Mouse (Mus musculus) lung, postnatal 25 days (tissue): ENCODE results near the gene Mctp2.
A peak's percentile ranks its signal among the peaks of the same experiment; 100 is the strongest.

ENCODE experiments used
- DNase-seq: peaks from one replicate; pipeline ENCODE4 v3.0.0; 2022; ENCODE audit warnings: low spot score

The Mctp2 gene

DNA sequence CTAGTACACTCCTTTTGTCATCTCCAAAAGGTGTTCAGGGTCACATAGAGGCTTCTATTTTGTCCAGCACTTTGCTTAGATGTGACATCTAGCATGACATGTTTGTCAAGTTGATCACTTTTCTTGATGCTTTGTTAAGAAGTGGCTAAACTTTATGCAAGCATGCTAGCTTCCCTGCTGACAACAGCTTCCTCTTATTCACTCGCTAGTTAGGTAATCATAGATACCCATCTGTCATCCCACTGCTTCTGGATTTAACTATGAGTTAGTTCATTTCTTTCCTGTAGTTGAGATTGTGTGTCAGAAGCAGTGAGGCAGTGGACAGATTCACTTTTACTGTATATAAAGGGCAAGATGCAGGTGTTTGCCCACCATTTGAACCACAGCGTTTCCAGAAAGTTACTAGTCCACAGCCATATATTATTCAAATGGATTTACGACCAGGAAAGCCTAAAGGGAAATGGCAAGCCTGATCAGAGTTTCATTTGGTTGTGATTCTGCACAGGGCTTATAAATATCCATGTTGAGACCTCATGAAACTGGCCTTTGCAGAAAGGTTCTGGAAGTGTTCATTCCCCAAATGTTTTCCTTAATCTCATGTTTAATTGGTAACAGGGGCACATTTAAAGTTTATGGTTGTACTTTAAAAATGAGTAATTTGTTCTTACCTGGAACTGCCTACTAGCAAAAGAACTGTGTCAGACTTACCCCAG lies 216.8 kb downstream of the Mctp2 start:
- DNase-seq = no peak

DNA sequence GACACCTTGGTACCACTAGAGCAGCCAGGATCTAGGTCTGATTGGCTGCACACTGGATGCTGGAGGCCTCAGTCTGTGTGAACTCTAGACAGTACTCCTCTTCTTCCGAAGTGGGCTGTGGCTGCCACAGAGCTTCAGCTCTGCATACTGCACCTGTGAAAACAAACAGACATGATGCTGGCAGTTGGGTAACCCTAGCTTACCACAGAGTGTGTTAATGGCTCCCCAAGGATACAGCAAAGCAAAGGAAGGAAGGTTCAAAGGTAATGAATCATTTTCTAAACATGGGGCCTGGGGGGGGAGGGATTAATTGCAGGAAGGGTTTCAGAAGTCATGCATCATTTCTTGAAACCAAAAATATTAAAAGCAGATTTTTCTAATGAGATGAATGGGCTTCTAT lies 225.7 kb downstream of the Mctp2 start:
- DNase-seq = no peak

DNA sequence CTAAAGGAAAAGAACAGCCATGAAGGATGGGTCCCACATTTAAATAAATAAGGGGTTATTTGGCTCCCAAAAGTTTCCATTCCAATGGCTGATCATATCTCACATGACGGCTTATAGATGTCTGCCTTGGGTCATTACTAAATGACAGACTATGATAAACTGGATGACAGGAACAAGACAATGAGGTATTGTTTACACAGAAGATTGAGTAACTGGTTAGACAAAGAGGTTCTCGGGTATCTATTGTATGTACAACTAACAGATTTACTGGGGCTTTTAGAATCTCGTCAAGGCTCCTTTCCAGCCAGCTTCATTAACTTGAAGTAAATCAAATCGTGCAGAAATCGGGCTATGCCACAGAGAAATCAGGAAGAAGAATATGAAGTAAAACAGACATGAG lies 227.5 kb downstream of the Mctp2 start:
- DNase-seq = no peak

DNA sequence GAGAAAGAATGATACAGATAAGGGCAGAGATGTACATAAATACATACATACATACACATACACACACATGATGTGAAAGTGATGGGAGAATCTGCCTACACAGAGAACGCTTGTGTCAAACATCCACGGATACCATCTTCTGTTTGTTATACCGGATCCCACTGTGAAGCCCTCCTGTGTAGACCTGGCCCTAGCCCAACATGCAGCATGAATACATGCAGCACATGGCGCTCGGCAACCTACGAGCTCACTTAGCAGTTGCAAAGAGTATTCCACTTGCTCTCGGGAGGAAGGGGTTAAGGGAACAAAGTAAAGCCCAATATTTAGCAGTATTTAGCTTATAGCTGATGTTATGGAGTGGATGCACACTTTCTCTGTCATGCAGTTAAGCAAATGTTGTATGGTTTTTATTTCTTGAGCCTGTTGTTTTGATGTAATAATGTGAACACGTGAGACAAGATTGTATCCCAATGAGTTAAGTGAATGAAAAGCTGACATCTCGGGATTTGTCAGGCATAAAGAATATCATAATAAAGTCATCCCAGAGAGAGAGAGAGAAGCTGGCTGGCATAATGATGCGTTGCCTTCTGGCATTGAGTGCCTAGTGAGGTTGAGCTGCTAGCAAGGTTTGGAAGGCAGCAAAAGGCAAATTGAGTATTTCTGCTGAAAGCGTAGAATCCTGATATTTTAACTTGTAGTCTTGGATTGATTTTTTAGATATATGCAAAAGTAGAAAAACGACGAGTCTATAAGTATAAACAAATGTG lies 234.8 kb downstream of the Mctp2 start:
- no peak for DNase-seq

DNA sequence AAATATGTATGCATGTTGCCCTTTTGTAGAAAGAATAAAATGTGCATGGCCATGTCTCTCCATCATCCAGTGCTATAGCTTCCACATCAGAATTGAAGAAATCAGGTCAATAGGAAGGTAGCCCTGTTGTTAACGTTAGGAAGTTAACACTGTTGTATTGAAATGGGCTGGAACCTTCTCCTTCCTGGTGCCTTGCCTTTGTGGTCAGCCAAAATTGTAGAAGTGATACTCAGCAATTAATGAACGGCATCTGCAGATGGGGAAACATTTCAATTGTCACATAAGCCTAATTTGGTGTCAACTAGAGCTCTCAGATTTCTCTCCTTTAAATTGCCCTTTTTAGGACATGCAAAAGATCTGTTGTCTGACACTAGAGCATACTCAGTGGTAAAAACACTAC lies 238.0 kb downstream of the Mctp2 start:
- no peak for DNase-seq

DNA sequence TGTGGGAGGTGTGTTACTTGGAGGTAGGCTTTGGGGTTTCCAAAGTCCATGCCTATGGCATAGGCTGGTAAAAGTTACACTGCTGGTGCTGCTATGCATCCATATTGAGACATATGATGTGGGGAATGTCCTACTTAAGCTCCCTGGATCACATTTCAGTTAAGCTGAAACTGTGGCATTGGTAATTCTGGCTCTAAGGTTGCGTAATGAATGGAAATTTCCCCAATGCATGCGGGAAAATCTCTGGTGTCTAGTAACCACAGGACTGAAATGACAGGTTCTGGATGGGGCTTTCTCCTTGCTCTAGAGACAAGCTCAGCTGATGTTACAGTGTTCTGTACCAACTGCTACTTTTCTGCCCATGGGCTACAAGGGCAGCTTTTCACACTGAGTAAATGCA lies 240.1 kb downstream of the Mctp2 start:
- DNase-seq = no peak

DNA sequence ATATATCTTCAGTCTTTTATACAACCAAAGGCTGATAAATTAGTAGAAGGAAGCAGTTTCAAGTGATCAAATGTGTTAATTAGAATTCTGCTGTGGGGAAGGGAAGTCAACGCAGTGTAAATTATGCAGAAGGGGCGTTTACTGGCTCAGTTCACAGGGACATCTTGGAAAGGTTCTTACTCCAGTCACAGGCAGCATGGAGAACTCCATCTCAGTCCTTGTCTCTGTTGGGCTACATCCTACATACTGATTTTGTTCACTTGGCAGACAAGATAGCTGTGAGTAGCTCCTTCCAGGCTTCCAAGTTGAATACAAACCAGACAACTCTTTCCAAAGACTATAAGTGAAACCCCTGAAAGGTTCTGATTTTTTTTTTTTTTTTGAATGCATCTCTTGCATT lies 254.6 kb downstream of the Mctp2 start:
- no peak for DNase-seq

DNA sequence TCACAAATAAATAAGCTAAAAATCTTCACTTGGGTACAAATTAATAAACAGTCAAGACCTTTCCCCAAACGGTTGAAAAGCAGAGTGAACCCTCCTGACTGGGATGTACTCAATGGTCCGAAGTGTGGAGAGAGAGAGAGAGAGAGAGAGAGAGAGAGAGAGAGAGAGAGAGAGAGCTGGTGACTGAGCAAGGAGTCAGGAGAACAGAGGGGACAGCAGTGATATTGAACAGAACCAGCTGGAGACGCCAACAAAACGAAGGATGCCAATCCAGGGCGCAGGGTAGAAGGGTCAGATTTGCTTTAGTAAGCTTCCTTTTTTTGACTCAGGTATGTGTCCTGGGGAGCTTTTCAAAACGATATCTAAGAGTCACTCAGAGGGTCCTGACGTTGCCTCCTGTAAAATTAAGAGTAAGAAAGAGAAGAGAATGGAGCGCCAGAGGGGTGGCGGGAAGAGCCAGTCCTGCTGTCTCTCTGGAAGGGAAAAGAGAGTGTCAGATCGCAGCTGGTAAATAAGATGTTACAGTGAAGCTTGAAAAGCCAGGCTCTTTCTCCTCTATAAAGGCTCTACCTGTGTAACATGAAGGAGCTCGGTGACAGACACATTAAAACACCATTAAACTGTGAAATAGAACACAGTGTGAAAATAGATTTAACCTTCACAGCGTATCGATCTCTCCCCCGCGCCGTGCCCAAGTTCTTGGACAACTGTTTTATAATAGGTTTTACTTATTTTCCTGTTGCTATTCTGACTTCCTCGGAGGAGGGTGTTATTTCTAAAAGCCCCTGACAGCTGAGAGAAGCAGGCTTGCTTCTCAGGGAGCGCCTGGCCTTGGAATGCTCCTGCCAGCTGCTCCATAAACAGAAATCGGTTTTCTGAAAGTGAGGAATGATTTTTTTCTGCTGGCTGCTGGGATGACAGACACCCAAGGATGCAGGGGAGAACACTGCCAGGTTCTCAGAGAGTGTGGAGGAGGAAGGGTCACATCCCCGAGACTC lies 258.5 kb downstream of the Mctp2 start:
- peak; percentile 10 for DNase-seq
